Mouse (Mus musculus): ENCODE results near the gene Was. TPM values are rescaled to one million over a fixed set of nuclear protein-coding genes. Genes with fewer than 3 reads are reported as not detected.
"Not testable (repeated sequence)": the region's sequence is repeated elsewhere in the genome, so short reads cannot be mapped to it uniquely, and the experiment has no call there.

Gene Was
- total RNA-seq, 2 experiments from 2014 or later = 24.4 to 27.3 TPM

DNA sequence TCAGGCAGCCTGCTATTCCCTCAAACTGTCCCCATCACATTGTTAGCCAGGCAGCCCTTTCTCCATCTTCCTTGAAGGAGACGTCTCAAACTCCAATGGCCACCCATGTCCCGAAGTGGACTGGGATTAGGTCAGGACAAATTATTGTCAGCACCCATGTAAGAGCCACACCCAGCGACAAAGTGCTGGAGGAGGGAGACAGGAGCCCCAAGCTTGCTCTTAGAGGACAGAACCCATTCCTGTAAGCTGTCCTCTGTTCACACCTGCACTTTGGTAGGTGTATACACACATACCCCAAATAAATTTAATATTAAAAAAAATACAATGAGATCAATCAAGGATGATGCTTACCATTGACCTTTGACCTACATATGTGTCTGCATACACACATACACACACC, 15.2 kb downstream of the Was start:
- ATAC-seq (replicated peaks; ENCODE audit: low FRiP score, poor library complexity, severe bottlenecking) = peak; percentile 45

DNA sequence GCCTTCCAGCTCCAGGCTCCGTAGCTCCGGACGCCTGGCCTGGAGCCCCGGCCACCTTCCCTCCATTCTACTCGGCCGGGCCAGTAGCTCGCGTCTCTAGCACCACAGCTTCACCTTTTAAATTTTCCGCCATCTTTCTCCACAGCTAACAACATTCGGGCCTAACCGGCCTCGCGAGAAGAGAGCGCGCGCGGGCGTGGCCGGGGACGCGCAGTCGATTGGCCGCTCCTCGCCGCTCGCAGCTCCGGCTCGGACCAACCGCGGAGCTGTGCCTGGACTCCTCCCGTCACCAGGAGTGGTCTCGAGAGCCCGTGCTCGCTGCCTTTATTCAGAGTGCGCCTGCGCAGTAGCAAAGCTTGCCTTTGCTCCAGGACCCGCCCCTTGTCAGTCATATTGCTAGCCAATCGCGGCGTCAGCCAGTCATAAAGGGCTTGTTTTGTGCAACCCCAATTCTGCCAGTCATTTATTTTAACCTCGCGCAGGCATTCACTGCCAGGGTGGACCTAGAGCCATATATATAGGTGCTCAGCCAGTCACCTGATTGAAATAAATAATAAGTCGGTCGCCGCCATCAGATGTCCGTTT, 15.8 kb downstream of the Was start, which contains the start of gene Suv39h1:
Gene Suv39h1 (minus strand): TSS at position 331 of the 585 bp plus-strand sequence.
- peak; percentile 97 for ATAC-seq (replicated peaks; ENCODE audit: low FRiP score, poor library complexity, severe bottlenecking)

DNA sequence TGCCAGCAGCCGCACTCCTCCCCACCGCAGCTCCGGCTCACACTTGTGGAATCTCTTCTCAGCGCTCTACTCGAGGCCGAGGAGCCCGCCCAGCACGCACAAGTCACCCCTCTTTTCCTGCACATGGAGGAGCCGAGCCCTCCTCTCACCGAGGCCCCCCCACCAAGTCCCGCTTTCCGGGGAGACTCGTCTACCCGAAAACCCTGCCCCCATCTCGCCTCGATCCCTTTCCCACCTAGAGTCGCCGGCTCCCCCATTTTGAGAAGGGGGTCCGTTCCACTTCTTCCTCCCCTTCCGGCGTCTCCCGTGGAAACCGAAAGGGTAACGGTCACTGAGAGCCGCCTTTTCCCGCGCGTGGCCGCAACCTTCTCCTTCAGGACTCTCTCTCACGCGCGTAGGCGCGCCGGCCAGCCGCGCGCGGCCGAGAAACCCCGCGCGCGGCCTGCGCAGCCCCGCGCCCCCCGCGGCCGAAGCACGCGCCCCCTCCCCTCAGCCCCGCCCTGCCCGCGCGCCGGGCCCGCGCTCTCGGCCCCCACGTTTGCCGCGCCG, 16.3 kb downstream of the Was start:
- ATAC-seq (replicated peaks; ENCODE audit: low FRiP score, poor library complexity, severe bottlenecking) = peak; percentile 52

DNA sequence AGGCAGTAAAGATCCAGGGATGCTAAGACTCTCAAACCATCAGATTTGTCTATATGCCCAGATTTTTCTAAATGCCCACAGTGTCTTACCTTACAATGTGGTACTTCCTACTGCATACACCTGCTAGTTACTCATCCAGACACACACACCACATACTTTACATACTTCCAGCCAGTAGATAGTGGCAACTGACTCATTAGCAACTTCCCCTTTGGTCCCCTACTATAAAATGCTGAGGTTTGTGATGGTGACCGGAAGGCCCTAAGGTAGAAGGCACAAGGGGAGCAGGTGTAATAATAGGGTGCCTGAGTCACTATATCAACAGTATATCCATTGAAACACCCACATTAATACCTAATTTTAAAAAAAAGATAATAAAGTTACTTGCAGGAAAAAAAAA, 21.1 kb downstream of the Was start:
- no peak for ATAC-seq (replicated peaks; ENCODE audit: low FRiP score, poor library complexity, severe bottlenecking)

DNA sequence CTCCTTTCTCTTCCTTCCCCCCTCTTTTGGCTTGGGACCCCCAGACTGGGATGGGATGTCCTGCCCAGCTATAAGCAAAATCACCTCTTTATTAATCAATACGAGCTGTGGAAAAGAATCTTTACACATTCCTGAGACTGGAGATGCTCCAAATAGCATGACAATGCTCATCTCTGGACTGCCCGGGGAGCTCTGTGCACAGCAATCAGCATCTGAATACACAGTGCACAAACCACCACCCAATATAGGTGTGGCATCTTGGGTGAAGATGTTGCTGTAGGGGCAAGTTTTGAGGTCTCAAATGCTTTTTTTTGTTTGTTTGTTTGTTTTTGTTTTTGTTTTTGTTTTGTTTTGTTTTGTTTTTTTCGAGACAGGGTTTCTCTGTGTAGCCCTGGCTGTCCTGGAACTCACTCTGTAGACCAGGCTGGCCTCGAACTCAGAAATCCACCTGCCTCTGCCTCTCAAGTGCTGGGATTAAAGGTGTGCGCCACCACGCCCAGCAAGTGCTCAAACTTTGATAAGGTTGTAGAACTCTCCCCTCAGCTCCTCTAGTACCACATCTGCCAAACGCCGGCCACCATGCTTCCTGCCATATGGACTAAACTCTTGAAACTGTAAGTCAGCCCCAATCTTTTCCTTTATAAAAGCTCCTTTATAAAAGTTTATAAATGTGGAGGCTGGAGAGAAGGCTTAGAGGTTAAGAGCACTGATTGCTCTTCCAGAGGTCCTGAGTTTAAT, 39.1 kb downstream of the Was start:
- ATAC-seq (replicated peaks; ENCODE audit: low FRiP score, poor library complexity, severe bottlenecking) = not testable (repeated sequence)

DNA sequence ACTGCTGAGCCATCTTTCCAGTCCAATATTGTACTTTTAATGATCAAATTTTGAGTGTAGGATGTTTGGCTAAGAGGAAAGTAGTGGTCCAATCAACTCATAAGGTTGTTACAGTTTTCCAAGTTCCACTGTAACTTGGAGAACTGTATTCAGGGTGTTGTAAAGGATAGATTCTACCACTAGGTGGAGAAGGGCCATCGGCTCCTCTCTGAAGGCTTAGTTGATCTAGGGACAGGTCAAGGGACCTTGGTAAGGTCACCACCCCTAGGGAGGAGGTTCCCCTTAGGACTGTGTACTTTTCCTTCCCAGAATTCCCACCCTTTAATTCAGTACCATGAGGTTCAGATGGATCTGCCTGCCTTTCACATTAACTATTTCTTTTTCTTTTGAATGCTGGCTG, 57.3 kb downstream of the Was start:
- ATAC-seq (replicated peaks; ENCODE audit: low FRiP score, poor library complexity, severe bottlenecking) = no peak; the same call in 1 of the 2 replicates

Other genes with a start within 250 kb of the Was start
- 399 and 555 TPM in 2 replicates for gene Otud5, start 249.1 kb downstream of the Was start, total RNA-seq (2015; ENCODE audit: low replicate concordance)
- gene Otud5, start 249.1 kb downstream of the Was start, total RNA-seq (2017; ENCODE audit: low replicate concordance) = 691 and 1,009 TPM in 2 replicates
- gene Pim2, start 212.2 kb downstream of the Was start, total RNA-seq (2015; ENCODE audit: low replicate concordance) = 41.9 and 42.8 TPM in 2 replicates
- gene Pim2, start 212.2 kb downstream of the Was start, total RNA-seq (2017; ENCODE audit: low replicate concordance) = 30.4 and 31.3 TPM in 2 replicates
- 1.5 and 3.1 TPM in 2 replicates for gene Slc35a2, start 206.5 kb downstream of the Was start, total RNA-seq (2015; ENCODE audit: low replicate concordance)
- 10.0 and 10.9 TPM in 2 replicates for gene Slc35a2, start 206.5 kb downstream of the Was start, total RNA-seq (2017; ENCODE audit: low replicate concordance)
- 7.3 and 8.4 TPM in 2 replicates for gene Pqbp1, start 191.2 kb downstream of the Was start, total RNA-seq (2015; ENCODE audit: low replicate concordance)
- 39.3 and 41.1 TPM in 2 replicates for gene Pqbp1, start 191.2 kb downstream of the Was start, total RNA-seq (2017; ENCODE audit: low replicate concordance)
- gene Timm17b, start 191.1 kb downstream of the Was start, total RNA-seq (2015; ENCODE audit: low replicate concordance) = 20.2 and 52.2 TPM in 2 replicates
- gene Timm17b, start 191.1 kb downstream of the Was start, total RNA-seq (2017; ENCODE audit: low replicate concordance) = 8.9 and 33.2 TPM in 2 replicates
- not detected in 2 replicates for gene Gm10491, start 182.7 kb downstream of the Was start, total RNA-seq (2015; ENCODE audit: low replicate concordance)
- gene Gm10491, start 182.7 kb downstream of the Was start, total RNA-seq (2017; ENCODE audit: low replicate concordance) = not detected in 2 replicates
- not detected in 2 replicates for gene Gm10490, start 181.0 kb downstream of the Was start, total RNA-seq (2015; ENCODE audit: low replicate concordance)
- not detected in 2 replicates for gene Gm10490, start 181.0 kb downstream of the Was start, total RNA-seq (2017; ENCODE audit: low replicate concordance)
- gene Pcsk1n, start 170.7 kb downstream of the Was start, total RNA-seq (2015; ENCODE audit: low replicate concordance) = not detected in 2 replicates
- not detected in 2 replicates for gene Pcsk1n, start 170.7 kb downstream of the Was start, total RNA-seq (2017; ENCODE audit: low replicate concordance)
- gene Eras, start 161.9 kb downstream of the Was start, total RNA-seq (2015; ENCODE audit: low replicate concordance) = not detected in 2 replicates
- not detected in 2 replicates for gene Eras, start 161.9 kb downstream of the Was start, total RNA-seq (2017; ENCODE audit: low replicate concordance)
- gene Hdac6, start 142.6 kb downstream of the Was start, total RNA-seq (2015; ENCODE audit: low replicate concordance) = 5.0 and 9.0 TPM in 2 replicates
- gene Hdac6, start 142.6 kb downstream of the Was start, total RNA-seq (2017; ENCODE audit: low replicate concordance) = 2.4 and 6.8 TPM in 2 replicates
- 45.1 and 78.6 TPM in 2 replicates for gene Gata1, start 112.4 kb downstream of the Was start, total RNA-seq (2015; ENCODE audit: low replicate concordance)
- gene Gata1, start 112.4 kb downstream of the Was start, total RNA-seq (2017; ENCODE audit: low replicate concordance) = 29.3 and 49.9 TPM in 2 replicates
- gene Glod5, start 72.0 kb downstream of the Was start, total RNA-seq (2015; ENCODE audit: low replicate concordance) = not detected in 2 replicates
- not detected in 2 replicates for gene Glod5, start 72.0 kb downstream of the Was start, total RNA-seq (2017; ENCODE audit: low replicate concordance)
- gene Suv39h1, start 15.7 kb downstream of the Was start, total RNA-seq (2015; ENCODE audit: low replicate concordance) = 13.1 and 20.9 TPM in 2 replicates
- gene Suv39h1, start 15.7 kb downstream of the Was start, total RNA-seq (2017; ENCODE audit: low replicate concordance) = 24.1 and 25.7 TPM in 2 replicates
- gene Wdr13, start 42.4 kb upstream of the Was start, total RNA-seq (2015; ENCODE audit: low replicate concordance) = 3.1 and 7.7 TPM in 2 replicates
- gene Wdr13, start 42.4 kb upstream of the Was start, total RNA-seq (2017; ENCODE audit: low replicate concordance) = 7.9 and 15.5 TPM in 2 replicates
- gene Rbm3, start 55.4 kb upstream of the Was start, total RNA-seq (2015; ENCODE audit: low replicate concordance) = 309 and 358 TPM in 2 replicates
- gene Rbm3, start 55.4 kb upstream of the Was start, total RNA-seq (2017; ENCODE audit: low replicate concordance) = 298 and 314 TPM in 2 replicates
- gene Tbc1d25, start 85.7 kb upstream of the Was start, total RNA-seq (2015; ENCODE audit: low replicate concordance) = 1.7 and 4.2 TPM in 2 replicates
- gene Tbc1d25, start 85.7 kb upstream of the Was start, total RNA-seq (2017; ENCODE audit: low replicate concordance) = 0.56 and 1.1 TPM in 2 replicates
- 6.1 and 22.2 TPM in 2 replicates for gene Ebp, start 103.0 kb upstream of the Was start, total RNA-seq (2015; ENCODE audit: low replicate concordance)
- gene Ebp, start 103.0 kb upstream of the Was start, total RNA-seq (2017; ENCODE audit: low replicate concordance) = 4.0 and 13.0 TPM in 2 replicates
- gene Porcn, start 116.0 kb upstream of the Was start, total RNA-seq (2015; ENCODE audit: low replicate concordance) = 0.42 TPM in 1 of 2 replicates, not detected in the other
- not detected in 2 replicates for gene Porcn, start 116.0 kb upstream of the Was start, total RNA-seq (2017; ENCODE audit: low replicate concordance)
- gene Ftsj1, start 161.9 kb upstream of the Was start, total RNA-seq (2015; ENCODE audit: low replicate concordance) = 3.3 and 7.1 TPM in 2 replicates
- 12.3 and 14.4 TPM in 2 replicates for gene Ftsj1, start 161.9 kb upstream of the Was start, total RNA-seq (2017; ENCODE audit: low replicate concordance)
- gene Slc38a5, start 180.6 kb upstream of the Was start, total RNA-seq (2015; ENCODE audit: low replicate concordance) = 72.6 and 83.8 TPM in 2 replicates
- gene Slc38a5, start 180.6 kb upstream of the Was start, total RNA-seq (2017; ENCODE audit: low replicate concordance) = 74.3 and 75.3 TPM in 2 replicates
- not detected in 2 replicates for gene Ssxb10, start 236.9 kb upstream of the Was start, total RNA-seq (2015; ENCODE audit: low replicate concordance)
- gene Ssxb10, start 236.9 kb upstream of the Was start, total RNA-seq (2017; ENCODE audit: low replicate concordance) = not detected in 2 replicates